In genomic region chr19:34406710-34407109, GRCm38 (mm10) we compare ENCODE assay signal across 21 mouse cellular contexts.
A peak's percentile ranks its signal among the peaks of the same experiment; 100 is the strongest.
DNase-seq lines count a peak whose midpoint lies in the region; ATAC-seq lines count a peak whose summit lies in the region.
"Had no signal": no experiment of that assay in that cellular context is flagged by ENCODE, and none has a peak within 500 bp of the region (broad histone marks: within the 10 kb centered on the region; RNA-seq: fewer than 3 reads in every experiment).

No protein-coding gene starts in this region.

- no peaks in the 10 kb centered on the region for H3K36me3 ChIP-seq in kidney, embryonic 14.5 days (ENCODE audit: control insufficient read depth, insufficient read depth, low read length)
- no peaks in the 10 kb centered on the region for H3K36me3 ChIP-seq in kidney, embryonic 16.5 days (ENCODE audit: insufficient read depth, low read length)
- H3K36me3 ChIP-seq: embryonic facial prominence, embryonic 10.5 days; embryonic facial prominence, embryonic 12.5 days; forebrain, embryonic 15.5 days had no signal

- H3K4me1 ChIP-seq in kidney, embryonic 14.5 days (ENCODE audit: control insufficient read depth, insufficient read depth, low read length) = no peaks in the 10 kb centered on the region
- 0 out of 2 replicates have a peak, but pooled peaks cover 3% of the 10 kb centered on the region for H3K4me1 ChIP-seq in kidney, embryonic 16.5 days (ENCODE audit: insufficient read depth, low read length)
- H3K4me1 ChIP-seq: embryonic facial prominence, embryonic 10.5 days; embryonic facial prominence, embryonic 12.5 days; forebrain, embryonic 13.5 days; forebrain, embryonic 15.5 days had no signal

- DNase-seq in kidney, postnatal 14 days = no peak
- no peak for DNase-seq in kidney, postnatal 10 days
- DNase-seq in kidney, postnatal 25 days = peak; percentile 29 to 34
- DNase-seq in kidney, adult 18-20 months = no peak
- DNase-seq in frontal cortex, postnatal 36 days (ENCODE audit: low spot score in 2 of 2) = no peak
- DNase-seq: adrenal gland, adult 8-10 months; adrenal gland, postnatal 14 days; adrenal gland, postnatal 36 days; cerebellum, adult 11-12 months; cerebellum, adult 2 months; cerebellum, adult 9-10 months; cerebellum, postnatal 10 days; cerebellum, postnatal 25 days had no signal

- no peak overlapping the region for H3K4me3 ChIP-seq in kidney, embryonic 14.5 days (ENCODE audit: low read length)
- no peak overlapping the region for H3K4me3 ChIP-seq in kidney, embryonic 16.5 days (ENCODE audit: low read length)
- H3K4me3 ChIP-seq: embryonic facial prominence, embryonic 10.5 days; embryonic facial prominence, embryonic 12.5 days; forebrain, embryonic 13.5 days; forebrain, embryonic 15.5 days had no signal

- no peak overlapping the region for H3K4me2 ChIP-seq in kidney, embryonic 14.5 days (replicated peaks; ENCODE audit: low read depth, low read length)
- no peak overlapping the region for H3K4me2 ChIP-seq in kidney, embryonic 16.5 days (replicated peaks; ENCODE audit: low read depth, low read length)
- H3K4me2 ChIP-seq: embryonic facial prominence, embryonic 12.5 days; forebrain, embryonic 13.5 days; forebrain, embryonic 15.5 days had no signal

- no peak overlapping the region for H3K9ac ChIP-seq in kidney, embryonic 14.5 days (ENCODE audit: low read depth, low read length)
- H3K9ac ChIP-seq in kidney, embryonic 16.5 days (replicated peaks; ENCODE audit: low read length) = no peak overlapping the region
- H3K9ac ChIP-seq: embryonic facial prominence, embryonic 12.5 days; forebrain, embryonic 13.5 days; forebrain, embryonic 15.5 days had no signal

- no peak overlapping the region for H3K27ac ChIP-seq in kidney, embryonic 14.5 days (ENCODE audit: low read depth, low read length)
- no peak overlapping the region for H3K27ac ChIP-seq in kidney, embryonic 16.5 days (ENCODE audit: low read length)
- H3K27ac ChIP-seq: embryonic facial prominence, embryonic 10.5 days; embryonic facial prominence, embryonic 12.5 days; forebrain, embryonic 13.5 days; forebrain, embryonic 15.5 days had no signal

- ATAC-seq in kidney, embryonic 14.5 days (ENCODE audit: low FRiP score, low TSS enrichment) = peak; percentile 60
- ATAC-seq in kidney, embryonic 16.5 days (ENCODE audit: low FRiP score, low TSS enrichment) = peak; percentile 39; the same call in 1 of the 2 replicates
- ATAC-seq: activated CD4-positive, CD25-positive, alpha-beta regulatory T cell, adult 4 months; forebrain, embryonic 13.5 days; forebrain, embryonic 15.5 days; Patski had no signal

- no peaks in the 10 kb centered on the region for H3K27me3 ChIP-seq in kidney, embryonic 14.5 days (ENCODE audit: control insufficient read depth, insufficient read depth, low read length)
- H3K27me3 ChIP-seq in kidney, embryonic 16.5 days (ENCODE audit: insufficient read depth, low read length) = no peaks in the 10 kb centered on the region
- H3K27me3 ChIP-seq: embryonic facial prominence, embryonic 12.5 days; forebrain, embryonic 13.5 days; forebrain, embryonic 15.5 days had no signal

- no peaks in the 10 kb centered on the region for H3K9me3 ChIP-seq in kidney, embryonic 14.5 days (ENCODE audit: control insufficient read depth, low read length)
- H3K9me3 ChIP-seq in kidney, embryonic 16.5 days (ENCODE audit: low read length) = no peaks in the 10 kb centered on the region
- H3K9me3 ChIP-seq: embryonic facial prominence, embryonic 10.5 days; embryonic facial prominence, embryonic 12.5 days; forebrain, embryonic 13.5 days; forebrain, embryonic 15.5 days had no signal

- 25% methylated on average over 4 of the region's 4 CpGs for WGBS in kidney, embryonic 14.5 days
- WGBS in kidney, embryonic 16.5 days = 19% methylated on average over 4 of the region's 4 CpGs

Comparison
In these comparisons a context has a peak if more than half of its experiments do, and no peak if none do; other contexts are left out.
1. DNase-seq: peak in kidney, postnatal 25 days (2 of 2); none in kidney, postnatal 14 days (single experiment), kidney, postnatal 10 days (single experiment), kidney, adult 18-20 months (single experiment) and frontal cortex, postnatal 36 days (0 of 2).